Mouse (Mus musculus): ENCODE data around the gene Cfap97.
A peak's percentile ranks its signal among the peaks of the same experiment; 100 is the strongest.

GRCm38 (mm10) chr8:46210404-46211315 is 59.1 kb downstream of the Cfap97 start, which contains the start of gene Slc25a4:
- TF ChIP-seq POLR2A (IDR thresholded peaks at IDR 0.05; ENCODE audit: low read depth, low read length), result peak; percentile 100
- 0 out of 2 replicates have a peak, but pooled peaks have one; percentile 54 for TF ChIP-seq KAT2A (IDR thresholded peaks at IDR 0.05; ENCODE audit: insufficient replicate concordance, low read length)
- no peak for TF ChIP-seq ZNF384 (IDR thresholded peaks at IDR 0.05; ENCODE audit: low read depth, low read length)
- no peak for TF ChIP-seq CTCF (conservative IDR thresholded peaks at IDR 0.05 in 1 of 2, IDR thresholded peaks at IDR 0.05 in 1 of 2; ENCODE audit: low read depth in 2 of 2, low read length in 2 of 2)
- no peak for TF ChIP-seq EP300 (IDR thresholded peaks at IDR 0.05; ENCODE audit: low read length)
- TF ChIP-seq ZKSCAN1 (IDR thresholded peaks at IDR 0.05; ENCODE audit: borderline replicate concordance, low read depth, low read length), result no peak
- no peak for TF ChIP-seq RAD21 (IDR thresholded peaks at IDR 0.05; ENCODE audit: low read depth, low read length)
- peak; percentile 73 for TF ChIP-seq HCFC1 (IDR thresholded peaks at IDR 0.05; ENCODE audit: low read depth, low read length)
- TF ChIP-seq USF1 (IDR thresholded peaks at IDR 0.05; ENCODE audit: low read depth, low read length), result no peak
- no peak for TF ChIP-seq PAX5 (IDR thresholded peaks at IDR 0.05; ENCODE audit: low read length)
